Mouse (Mus musculus) thymus, postnatal 10 days (tissue): Measurements from ENCODE around the gene Ero1l.

Experiments
- DNase-seq, 2 experiments: peaks; one replicate each; pipeline ENCODE4 v3.0.0; 2021; ENCODE audit warnings: low spot score in 2 of 2

Gene Ero1l

DNA sequence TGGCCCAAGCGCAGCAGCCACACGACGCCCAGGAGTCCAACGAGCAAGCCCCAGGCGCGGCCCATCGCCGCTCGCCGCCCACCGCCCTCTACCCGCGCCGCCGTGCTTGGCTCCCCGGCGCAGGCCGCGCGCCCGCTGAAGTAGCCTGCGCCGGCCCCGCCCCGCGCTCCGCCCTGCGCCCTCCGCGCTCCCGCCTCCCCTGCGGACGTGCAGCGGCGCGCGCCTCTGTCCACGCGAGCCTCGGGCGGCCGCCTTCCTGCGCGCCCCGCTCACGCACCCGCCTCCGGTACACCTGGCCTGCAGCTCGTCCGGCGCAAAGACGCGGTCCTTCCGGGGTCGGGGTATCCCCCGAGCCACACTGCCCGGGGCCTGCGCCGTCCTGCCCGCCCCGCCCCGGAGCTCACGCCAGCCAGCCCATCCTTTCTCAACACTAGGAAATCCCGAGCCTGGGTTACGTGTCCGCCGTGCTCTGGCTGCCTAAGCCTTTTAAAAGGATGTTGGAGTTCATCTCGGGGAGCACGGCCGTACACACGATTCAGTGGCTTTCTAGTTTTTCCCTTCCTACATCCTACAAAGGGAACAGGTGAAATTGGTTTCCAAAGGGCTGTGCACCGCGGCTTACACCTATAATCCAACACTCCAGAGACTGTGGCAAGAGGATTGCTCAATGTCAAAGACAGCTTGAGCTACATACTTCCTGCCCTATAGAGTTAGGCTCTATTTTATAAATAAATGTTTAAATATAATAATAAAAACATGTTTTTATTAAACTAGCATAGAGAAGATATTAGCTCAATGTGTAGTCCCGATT, at the start of gene Ero1l:
TSS of gene Ero1l (minus strand) at position 346 of the 811 bp plus-strand sequence.
- peak; percentile 62 to 72 for DNase-seq

DNA sequence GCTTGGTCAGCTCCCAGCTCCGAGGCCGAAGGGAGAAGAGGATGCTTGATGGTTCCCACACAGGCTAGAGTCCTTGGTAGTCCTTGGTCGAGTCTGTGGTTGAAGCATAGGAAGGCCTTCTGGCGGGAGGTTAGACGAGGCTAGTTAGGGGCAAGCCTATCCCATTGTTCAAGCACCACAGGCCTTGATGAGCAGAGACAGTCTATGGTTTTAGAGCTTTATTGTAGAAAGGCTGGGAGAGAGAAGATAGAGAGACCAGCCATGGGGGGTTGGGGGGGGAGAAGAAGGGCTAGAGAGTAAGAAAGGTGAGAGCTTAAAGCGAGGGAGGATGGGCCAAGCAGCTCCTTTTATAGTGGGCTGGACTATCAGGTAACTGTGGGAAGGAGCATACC, 46.6 kb upstream of the Ero1l start:
- DNase-seq, result no peak

DNA sequence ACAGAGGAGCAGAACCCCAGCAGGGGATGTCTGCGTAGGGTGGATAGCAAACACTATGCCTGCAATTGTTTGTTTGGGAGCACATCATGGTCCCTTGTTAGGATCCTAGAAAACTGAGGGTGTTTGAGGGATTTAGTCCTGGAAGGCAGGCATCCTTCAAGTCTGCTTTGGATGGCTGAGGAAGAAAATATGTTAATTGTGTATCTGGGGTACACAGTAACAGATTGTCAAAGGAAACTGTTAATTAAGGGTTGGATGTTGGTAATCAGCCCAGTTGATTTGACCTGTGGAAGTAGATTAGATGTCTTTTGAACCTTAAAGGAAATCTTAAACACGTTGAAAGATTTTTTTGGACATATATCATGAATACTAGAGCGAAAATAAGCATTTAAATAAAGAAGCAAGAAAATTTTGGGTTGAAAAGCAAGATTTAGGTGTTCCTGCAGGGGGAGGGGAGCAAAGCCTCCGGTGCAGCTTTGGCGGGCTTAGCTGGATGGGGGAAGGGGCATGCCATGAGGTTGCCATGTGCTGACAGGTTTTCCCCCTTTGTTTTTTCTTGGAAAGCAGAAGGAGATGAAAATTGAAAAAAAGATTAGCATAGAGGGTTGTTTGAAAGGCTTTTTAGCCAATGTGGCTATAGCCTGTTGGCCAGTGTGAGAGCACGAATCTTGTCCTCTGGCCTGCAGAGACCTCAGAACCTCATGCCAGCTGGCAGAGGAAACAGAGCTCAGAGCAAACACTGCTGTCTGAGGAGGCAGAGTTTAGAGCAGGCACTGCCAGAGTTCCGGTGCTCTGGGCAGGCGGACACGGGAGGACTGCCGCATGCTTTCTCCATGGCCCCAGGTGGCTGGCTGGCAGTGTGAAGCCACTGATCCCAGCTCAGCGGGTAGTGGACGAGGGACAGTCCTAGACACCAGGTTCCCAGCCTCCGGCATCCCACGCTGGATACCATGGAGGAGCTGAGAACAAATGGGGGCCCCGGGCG, 45.9 kb upstream of the Ero1l start:
- DNase-seq, result no peak

DNA sequence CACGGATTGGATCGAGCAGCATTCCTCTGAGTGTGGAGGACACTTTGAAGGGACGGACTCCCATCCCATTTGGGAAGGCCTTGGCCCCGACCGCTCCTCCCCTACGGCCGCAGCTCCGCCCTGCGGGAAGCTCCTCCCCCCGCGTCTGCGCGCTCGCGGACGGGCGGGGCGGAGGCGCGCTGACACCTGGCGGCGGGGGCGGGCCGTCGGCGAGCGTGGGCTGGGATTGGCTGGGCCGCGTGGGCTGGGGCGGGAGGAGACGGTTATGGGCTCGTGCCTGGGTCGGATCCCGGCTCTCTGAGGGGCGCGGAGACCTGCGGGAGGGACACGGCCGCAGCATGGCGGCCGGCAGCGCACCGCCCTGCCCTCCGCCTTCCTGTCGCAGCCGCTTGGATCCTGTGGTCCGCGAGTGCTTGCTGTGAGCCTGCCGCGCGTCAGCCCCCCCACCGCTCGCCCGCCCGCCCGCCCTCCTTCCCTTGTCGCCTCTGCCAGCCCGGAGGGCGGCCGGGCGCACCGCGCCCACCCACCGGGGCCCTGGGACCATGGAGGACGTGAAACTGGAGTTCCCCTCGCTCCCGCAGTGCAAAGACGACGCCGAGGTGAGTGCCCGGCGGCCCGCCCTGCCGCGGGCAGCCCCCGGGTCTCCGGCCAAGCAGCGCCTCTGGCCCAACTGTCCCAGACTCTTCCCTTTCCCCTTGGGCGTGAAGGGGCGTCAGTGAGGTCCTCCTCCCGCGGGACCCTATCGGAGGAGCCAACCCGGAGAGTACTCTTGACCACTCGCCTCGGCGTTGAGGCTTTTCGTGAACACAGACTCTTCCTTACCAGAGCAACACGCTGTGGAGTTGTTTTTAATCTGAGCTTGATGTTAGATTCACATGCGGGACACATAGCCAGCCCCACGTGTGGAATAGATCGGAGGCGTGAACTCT, 32.6 kb upstream of the Ero1l start, which contains the start of gene Styx:
TSS of gene Styx (plus strand) at position 163 of the 929 bp plus-strand sequence.
- peak; percentile 92 to 96 for DNase-seq

DNA sequence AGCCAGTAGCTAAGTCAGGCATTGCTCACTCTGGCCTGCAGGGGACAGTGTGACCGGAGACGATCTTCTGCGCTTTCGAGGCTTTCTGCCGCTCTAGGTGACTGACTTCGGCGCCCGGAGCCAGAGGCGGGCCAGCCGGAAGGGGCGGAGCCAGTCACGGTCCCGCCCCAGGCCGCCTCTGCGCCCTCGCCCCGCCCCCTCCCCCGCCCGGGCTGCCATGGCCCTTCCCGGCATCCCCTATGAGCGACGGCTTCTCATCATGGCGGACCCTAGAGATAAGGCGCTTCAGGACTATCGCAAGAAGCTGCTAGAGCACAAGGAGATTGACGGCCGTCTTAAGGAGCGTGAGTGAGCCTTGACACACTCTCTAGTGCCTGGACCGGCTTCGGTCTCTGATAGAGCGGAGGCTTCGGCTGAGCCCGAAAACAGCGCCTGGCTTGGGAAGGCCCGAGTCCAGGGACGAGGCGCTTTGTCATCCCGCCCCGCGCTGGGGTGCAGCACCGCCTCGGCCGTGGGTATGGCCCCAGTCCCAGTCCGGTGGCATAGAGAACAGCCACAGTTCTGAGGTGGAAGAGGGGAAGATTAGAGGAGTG, 11.1 kb upstream of the Ero1l start, which contains the start of gene Psmc6:
TSS of gene Psmc6 (plus strand) at position 200 of the 593 bp plus-strand sequence.
- peak; percentile 85 to 89 for DNase-seq

DNA sequence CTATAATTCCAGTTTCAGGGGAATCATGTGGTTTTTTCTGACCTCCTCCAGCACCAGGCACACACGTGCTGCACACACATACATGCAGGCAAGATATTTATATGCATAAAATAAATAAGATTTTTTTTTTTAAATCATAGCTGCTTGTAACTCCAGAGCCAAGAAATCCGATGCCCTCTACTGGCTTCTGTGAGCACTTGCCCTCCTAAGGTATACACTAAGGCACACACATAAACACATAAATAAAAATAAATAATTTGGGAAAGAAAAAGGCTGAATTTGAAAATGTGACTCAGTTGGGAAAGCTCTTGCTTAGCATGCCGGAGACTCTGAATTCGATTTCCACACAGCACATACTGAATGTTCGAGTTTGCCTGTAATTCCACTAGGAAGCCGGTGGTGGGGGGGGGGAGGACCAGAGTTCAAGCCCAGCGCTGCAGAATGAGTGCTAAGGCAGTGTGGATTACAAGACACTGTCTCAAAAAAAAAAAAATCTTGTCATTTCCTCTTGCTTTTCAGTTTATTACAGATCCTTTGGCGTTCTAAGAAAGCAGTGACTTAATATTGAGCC, 10.5 kb upstream of the Ero1l start:
- DNase-seq, result no peak

DNA sequence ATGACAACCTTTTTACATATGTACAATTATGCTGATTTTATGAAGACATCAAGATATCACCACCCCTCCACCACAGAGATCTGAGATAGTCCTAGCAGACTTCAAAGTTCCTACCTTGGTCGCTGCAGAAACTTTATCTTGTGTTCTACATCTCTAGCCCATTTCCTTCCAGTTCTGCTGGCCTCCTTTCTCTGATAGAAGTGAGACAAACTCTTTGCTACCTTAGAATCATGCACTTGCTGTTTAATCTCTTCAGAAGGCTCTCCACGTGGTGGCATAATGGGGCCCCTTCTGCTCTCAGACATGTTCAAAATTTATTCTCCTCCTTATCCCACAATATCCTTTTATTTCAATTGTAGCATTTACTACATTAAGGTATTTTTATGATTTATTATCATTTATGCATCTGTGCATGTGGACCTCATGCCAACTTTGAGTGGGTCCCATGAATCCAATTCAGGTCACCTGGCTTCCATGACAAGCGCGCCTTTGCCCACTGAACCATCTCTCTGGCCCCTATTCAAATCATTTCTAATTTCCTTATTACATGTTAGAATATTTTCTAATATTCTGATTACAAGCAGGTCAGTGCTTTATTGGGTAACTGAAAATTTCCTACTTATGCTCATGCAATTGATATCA, 9.6 kb upstream of the Ero1l start:
- peak in 1 of 2 experiments; percentile 15 for DNase-seq

DNA sequence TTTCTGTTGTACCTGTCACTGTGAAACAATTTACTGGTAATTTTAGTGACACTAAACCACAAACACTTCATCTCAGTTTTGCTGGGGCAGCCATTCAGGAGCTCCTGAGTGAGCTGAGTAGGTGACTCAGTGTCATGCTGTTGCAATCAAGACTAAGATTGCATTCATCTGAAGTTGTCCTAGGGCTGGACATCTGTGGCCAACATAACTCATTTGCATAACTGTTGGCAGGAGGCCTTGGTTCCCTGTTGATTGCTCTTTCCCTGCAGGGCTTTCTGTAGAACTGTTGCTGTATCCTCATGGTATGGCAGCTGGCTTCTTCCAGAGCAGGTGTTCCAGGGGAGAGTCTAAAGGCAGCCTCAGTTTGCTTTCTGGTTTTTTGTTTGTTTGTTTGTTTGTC, 6.9 kb upstream of the Ero1l start:
- no peak for DNase-seq

DNA sequence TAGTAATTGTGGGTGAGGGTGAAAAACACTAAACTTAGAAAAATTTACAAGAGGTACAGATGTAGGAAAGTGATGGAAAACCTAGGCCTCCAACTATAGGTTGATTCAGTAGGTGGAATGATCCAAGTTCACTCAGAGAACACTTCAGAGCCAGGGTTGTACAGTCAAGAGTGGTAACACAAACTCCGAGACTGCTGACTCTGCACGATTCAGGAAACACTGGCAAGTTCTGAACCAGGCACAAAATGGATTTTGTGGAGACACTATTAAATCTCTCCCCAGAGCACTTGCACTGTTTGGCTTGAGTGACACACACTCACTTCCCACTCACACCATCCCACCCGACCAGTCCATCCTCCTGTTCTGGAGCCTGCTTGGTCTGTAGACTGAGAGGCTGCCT, 4.7 kb upstream of the Ero1l start:
- DNase-seq, result no peak

DNA sequence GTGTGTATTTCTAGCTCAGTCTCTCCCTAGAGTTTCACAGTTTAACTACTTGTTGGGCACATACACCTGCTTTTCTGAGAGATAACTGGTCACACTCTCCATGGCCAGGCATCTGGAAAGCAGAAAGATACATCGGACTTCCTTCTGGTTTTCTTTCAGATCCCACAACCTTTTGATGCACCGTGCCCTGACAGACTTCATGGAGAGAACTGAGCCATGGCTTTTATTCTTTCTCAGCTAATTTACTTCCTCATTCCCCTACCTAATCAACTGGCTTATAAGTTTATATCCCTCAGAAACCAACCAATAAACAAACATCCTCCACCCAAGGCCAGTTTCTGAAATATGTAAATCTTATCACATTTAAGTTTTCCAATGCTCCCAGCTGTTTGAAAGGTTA, 3.9 kb upstream of the Ero1l start:
- no peak for DNase-seq

DNA sequence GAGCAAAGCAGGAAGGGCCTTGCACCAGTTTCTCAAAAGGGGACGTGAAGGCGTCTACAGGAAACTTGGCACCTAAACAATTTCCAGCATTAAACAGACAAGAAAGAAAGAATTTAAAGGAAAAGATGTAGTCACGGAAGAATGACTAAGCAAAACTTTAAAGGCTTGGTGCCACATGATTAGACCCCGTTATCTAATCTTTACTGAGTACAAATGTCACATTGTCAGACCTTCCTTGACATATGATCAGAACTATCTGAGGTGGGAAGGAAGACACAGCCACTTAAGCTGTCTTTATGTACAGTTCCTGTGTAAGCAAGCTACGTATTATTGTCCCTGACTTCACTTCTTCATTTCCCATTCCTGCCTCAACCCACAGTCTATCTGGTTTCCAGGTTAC, 3.1 kb upstream of the Ero1l start:
- DNase-seq, result no peak

DNA sequence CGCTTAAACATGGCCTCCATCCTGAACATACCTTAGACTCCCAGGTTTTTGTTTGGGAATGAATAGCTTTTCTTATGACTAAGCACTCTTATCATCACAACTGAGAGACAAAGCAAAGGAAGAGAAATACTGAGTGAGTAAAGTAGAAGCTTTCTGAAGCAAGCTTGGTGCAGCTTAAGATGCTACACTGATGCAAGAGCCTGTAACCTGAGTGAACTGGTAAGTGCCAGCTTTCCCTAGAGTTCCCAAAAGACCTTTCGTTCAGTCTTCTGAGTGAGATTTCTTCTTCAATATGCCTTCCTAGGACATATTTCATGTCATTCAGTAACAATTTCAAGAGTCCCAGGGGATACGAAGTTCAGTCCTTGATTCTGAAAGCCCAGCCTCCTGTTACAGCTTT, 2.5 kb upstream of the Ero1l start:
- no peak for DNase-seq

DNA sequence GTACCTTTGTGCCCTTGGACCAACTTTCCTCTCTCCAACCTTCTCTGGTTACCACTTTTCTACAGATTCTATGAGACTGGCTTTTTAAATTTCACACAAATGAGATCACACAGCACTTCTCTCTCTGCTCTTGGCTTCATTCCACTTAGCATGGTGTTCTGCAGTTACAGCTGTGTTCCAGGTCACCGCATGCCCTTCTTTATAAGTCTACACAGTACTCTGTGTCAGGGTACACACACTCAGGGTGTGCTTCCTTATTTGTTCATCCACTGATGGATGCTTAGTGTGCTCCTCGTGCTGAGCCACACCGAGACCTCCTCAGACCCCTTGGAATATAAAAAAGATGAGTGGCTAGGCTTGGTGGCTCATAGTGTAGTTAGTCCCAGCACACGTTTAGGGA, 1.5 kb upstream of the Ero1l start:
- DNase-seq, result no peak

DNA sequence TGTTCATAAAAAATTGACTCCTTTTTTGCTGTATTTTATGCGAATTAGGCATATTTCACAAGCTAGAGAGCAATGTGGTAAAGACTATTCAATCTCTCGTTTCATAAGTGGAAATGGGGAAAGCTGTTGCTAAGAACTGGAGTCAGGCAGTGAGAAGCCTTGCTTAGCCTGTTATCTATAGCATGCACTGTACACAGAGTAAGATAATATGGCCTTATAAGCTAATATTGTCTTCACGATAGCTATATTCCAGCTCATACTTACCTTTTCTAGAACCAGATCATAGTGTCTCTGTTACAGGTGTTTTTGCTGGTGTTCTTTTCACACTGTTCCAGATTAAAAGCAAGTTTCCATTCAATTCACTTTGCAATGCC, 653 bp upstream of the Ero1l start:
- no peak for DNase-seq

DNA sequence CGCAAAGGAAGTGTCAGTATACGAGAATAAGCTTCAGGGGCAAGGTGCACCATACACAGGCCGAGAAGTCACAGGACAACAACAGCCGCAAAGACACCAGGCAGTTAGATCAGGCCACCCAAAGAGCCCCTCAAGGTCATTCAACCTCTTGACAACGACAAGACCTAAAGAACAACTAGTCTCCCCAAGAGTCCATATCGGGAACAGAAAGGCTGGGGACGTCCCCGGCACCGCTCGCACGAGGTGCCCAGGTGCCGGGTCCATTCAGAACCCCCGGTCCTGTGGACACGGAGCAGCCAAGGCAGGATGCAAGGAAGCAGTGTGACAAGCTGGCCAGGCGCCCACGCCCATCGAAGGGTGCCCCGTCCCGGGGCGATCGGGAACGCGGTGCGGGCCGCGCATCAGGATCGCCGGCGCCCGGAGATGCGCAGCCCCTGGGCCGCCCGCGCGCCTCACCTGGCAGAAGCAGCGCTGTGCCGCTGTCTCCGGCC, 605 bp downstream of the Ero1l start:
- peak in 1 of 2 experiments; percentile 28 for DNase-seq

DNA sequence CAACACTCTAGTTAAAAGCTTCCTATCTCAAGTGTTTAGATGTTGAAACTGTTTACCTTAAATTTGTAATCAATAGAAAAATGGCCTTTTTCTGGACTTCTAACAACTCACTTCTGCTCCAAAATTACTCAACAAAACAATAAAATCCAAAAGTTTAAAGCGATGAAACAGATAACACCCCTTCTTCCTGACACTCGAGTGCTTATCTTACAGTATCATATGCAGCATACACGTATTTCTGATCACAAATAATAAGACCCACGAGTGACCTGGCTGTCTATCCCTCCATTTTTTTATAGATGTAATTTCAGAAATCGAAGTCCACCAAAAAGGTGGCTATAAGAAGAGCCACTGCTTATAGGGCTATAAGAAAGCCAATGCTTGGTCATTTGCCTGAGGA, 1.6 kb downstream of the Ero1l start:
- no peak for DNase-seq

DNA sequence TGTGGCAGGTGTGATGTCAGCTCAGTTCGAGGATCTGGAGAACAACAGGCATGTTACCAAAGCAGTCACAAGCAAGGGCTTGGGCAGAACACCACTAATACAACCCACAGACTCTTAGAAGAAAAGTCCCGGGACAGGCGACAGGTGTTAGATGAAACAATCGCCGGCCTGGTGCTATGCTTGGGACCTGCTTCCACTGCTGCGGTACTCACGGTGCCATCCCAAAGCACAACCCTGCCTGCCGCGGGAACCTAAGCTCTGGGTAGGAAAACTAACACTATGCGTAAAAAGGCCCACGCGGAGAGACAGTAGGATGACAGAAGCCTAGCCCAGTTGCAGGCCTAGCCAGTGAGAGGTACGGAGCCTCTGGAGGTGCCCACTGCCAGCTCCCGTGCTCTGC, 8.5 kb downstream of the Ero1l start:
- DNase-seq, result no peak

DNA sequence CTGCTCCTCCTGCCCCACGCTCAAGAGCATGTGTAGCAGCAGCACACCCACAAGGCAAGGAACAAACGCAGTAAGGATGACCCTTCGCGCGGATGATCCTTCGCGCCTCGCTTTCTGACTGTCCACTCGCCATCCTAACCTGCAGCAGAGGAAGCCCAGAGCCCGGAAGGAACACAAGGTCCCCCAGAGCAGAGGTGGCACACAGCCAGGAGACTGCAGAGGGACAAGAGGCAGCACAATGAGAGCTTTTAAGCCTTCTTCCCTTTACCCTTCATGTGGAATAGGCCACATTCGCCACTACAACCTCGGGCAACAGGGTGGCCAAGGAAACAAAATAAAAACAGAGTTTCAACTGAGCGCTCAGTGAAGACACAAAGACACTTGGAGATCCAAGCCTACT, 8.9 kb downstream of the Ero1l start:
- no peak for DNase-seq

DNA sequence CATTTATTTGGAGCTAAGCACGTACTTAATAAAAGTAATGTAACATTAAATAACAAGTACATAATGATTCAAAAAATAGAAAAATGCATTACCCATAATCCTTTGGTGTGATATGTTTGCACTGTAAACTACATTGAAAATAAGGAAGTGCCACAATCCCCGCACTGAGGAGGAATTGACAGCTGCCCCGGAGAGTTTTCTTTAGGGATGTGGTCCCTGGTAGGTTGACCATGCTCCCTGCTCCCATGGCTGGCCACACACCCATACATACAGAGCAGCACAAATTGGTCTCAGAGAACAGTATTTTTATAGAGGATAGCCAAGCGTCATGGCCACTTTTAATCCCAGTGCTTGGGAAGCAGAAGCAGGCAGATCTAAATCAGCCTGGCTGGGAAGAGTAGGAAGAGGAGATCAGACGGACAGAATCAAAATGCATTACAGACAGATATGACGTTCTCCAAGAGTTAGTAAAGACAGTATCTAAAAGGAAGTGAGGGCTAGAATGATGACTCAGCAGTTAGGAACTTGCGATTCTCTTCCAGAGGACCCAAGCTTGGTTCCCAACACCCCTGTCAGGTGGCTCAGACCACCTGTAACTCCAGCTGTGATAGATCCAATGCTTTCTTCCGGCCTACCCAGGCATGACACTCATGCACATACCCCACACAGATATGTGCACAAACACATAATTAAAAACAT, 10.8 kb downstream of the Ero1l start:
- DNase-seq, result no peak
